Mouse (Mus musculus): ENCODE results near the gene Fgfr2. TPM values are rescaled to one million over a fixed set of nuclear protein-coding genes. Genes with fewer than 3 reads are reported as not detected.

The Fgfr2 gene
- total RNA-seq, 1 experiment: 37.5 TPM

DNA sequence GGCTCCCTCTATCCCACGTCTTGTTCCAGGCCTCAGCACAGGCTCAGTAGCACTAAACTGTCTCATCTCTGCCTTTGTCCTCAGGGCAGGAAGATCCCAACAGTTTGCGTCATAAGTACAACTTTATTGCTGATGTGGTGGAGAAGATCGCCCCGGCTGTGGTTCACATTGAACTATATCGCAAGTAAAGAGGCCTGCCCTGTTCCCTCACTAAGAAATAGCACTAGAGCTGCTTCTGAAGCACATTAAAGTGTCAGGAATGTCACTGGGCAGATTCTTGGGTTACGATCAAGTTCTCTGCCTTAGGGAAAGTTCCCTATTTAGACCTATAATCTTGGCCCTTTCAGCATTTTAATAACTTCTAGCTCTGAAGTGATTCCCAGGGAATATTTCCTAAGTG lies 2161.7 kb downstream of the Fgfr2 start:
- H3K9ac ChIP-seq (ENCODE audit: insufficient read depth, low read depth, low read length, poor library complexity, severe bottlenecking): no peak overlapping the region
- H3K4me3 ChIP-seq (ENCODE audit: insufficient read depth in 1 of 2, low read depth in 1 of 2, low read length in 2 of 2, poor library complexity in 1 of 2, severe bottlenecking in 1 of 2): no peak overlapping the region
- no peaks in the 10 kb centered on the region for H3K9me3 ChIP-seq (ENCODE audit: control insufficient read depth, insufficient read depth, low read depth, low read length)
- H3K36me3 ChIP-seq (ENCODE audit: control insufficient read depth, insufficient read depth, low read length, poor library complexity, severe bottlenecking): no peaks in the 10 kb centered on the region
- no peak overlapping the region for H3K27ac ChIP-seq (ENCODE audit: insufficient read depth, low read depth, low read length, poor library complexity, severe bottlenecking)
- H3K4me1 ChIP-seq (ENCODE audit: control insufficient read depth in 2 of 2, insufficient read depth in 2 of 2, low read length in 2 of 2, poor library complexity in 1 of 2): peaks cover 4 to 14% of the 10 kb centered on the region in 2 experiments; a peak in 2 of 4 replicates
- in situ Hi-C loops (cut with MboI; ENCODE audit: low sequenced_read_pairs in 2 of 2, unreplicated experiment in 2 of 2): no loop called here
- DNase-seq (ENCODE audit: low read depth, low spot score): no peak
- no peak for TF ChIP-seq MAFK (IDR thresholded peaks at IDR 0.05; ENCODE audit: insufficient read depth, low read depth, low read length)
- no peak for TF ChIP-seq ZC3H11A (IDR thresholded peaks at IDR 0.05; ENCODE audit: borderline replicate concordance, low read depth, low read length)
- TF ChIP-seq ZNF384 (IDR thresholded peaks at IDR 0.05; ENCODE audit: low read depth, low read length): no peak
- TF ChIP-seq HCFC1 (IDR thresholded peaks at IDR 0.05; ENCODE audit: borderline replicate concordance, insufficient read depth, low read length): no peak
- TF ChIP-seq CHD2 (IDR thresholded peaks at IDR 0.05; ENCODE audit: low read depth, low read length): no peak

DNA sequence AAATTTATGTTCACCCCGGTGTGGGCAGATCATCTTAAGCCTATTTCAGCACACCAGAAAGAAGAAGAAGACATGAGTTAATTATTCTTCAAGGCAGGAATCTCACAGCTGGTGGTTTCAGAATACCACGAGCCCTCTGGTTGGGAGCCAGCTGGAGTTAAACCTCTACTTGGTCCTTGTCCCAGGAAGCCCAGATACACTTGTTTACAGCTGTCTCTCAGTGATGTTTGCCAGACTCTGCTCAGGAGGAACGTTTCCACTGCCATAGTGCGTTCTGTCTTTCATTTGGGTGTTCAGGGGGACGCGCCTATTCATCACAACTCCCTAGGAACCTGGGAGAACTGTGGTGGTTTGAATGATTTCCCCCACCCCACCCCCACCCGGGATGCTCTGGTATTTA lies 2163.3 kb downstream of the Fgfr2 start:
- H3K4me3 ChIP-seq (ENCODE audit: insufficient read depth in 1 of 2, low read depth in 1 of 2, low read length in 2 of 2, poor library complexity in 1 of 2, severe bottlenecking in 1 of 2): no peak overlapping the region
- H3K4me1 ChIP-seq (ENCODE audit: control insufficient read depth in 2 of 2, insufficient read depth in 2 of 2, low read length in 2 of 2, poor library complexity in 1 of 2): peaks cover under 1 to 3% of the 10 kb centered on the region in 2 experiments; a peak in 1 of 4 replicates
- in situ Hi-C loops (cut with MboI; ENCODE audit: low sequenced_read_pairs in 2 of 2, unreplicated experiment in 2 of 2): no loop called here
- H3K27ac ChIP-seq (ENCODE audit: insufficient read depth, low read depth, low read length, poor library complexity, severe bottlenecking): no peak overlapping the region
- DNase-seq (ENCODE audit: low read depth, low spot score): no peak
- H3K36me3 ChIP-seq (ENCODE audit: control insufficient read depth, insufficient read depth, low read length, poor library complexity, severe bottlenecking): no peaks in the 10 kb centered on the region
- TF ChIP-seq ZC3H11A (IDR thresholded peaks at IDR 0.05; ENCODE audit: borderline replicate concordance, low read depth, low read length) (no peak), MAFK (IDR thresholded peaks at IDR 0.05; ENCODE audit: insufficient read depth, low read depth, low read length) (no peak)
- no peaks in the 10 kb centered on the region for H3K9me3 ChIP-seq (ENCODE audit: control insufficient read depth, insufficient read depth, low read depth, low read length)
- H3K9ac ChIP-seq (ENCODE audit: insufficient read depth, low read depth, low read length, poor library complexity, severe bottlenecking): no peak overlapping the region

DNA sequence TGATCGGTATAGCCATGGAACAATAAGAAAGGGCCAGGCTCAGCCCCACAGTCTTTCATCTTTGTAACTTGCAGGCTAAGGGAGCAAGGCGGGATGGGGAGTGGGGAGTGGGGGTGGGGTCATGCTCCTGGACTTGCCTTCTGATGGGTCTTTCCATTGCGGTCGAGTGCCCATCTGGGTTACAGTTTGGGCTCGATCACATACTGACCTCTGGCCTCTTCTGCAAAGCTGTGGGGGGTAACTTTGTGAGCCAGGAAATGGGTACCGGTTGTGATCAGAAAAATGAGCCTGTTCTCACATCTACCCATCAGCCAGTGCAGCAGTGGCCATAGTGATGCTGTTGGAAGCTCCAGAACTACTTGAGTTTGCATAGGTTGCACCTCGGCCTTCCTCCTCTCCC lies 2164.6 kb downstream of the Fgfr2 start:
- no peak for DNase-seq (ENCODE audit: low read depth, low spot score)
- H3K4me3 ChIP-seq (ENCODE audit: insufficient read depth in 1 of 2, low read depth in 1 of 2, low read length in 2 of 2, poor library complexity in 1 of 2, severe bottlenecking in 1 of 2): no peak overlapping the region
- no peak overlapping the region for H3K27ac ChIP-seq (ENCODE audit: insufficient read depth, low read depth, low read length, poor library complexity, severe bottlenecking)
- in situ Hi-C loops (cut with MboI; ENCODE audit: low sequenced_read_pairs in 2 of 2, unreplicated experiment in 2 of 2): no loop called here
- H3K9me3 ChIP-seq (ENCODE audit: control insufficient read depth, insufficient read depth, low read depth, low read length): no peaks in the 10 kb centered on the region
- no peaks in the 10 kb centered on the region for H3K36me3 ChIP-seq (ENCODE audit: control insufficient read depth, insufficient read depth, low read length, poor library complexity, severe bottlenecking)
- no peak for TF ChIP-seq ZC3H11A (IDR thresholded peaks at IDR 0.05; ENCODE audit: borderline replicate concordance, low read depth, low read length)
- TF ChIP-seq CHD2 (IDR thresholded peaks at IDR 0.05; ENCODE audit: low read depth, low read length): no peak
- no peak for TF ChIP-seq MAFK (IDR thresholded peaks at IDR 0.05; ENCODE audit: insufficient read depth, low read depth, low read length)
- no peak for TF ChIP-seq HCFC1 (IDR thresholded peaks at IDR 0.05; ENCODE audit: borderline replicate concordance, insufficient read depth, low read length)
- no peak for TF ChIP-seq ZNF384 (IDR thresholded peaks at IDR 0.05; ENCODE audit: low read depth, low read length)
- peaks cover 0 to 3% of the 10 kb centered on the region in 2 experiments; a peak in 1 of 4 replicates for H3K4me1 ChIP-seq (ENCODE audit: control insufficient read depth in 2 of 2, insufficient read depth in 2 of 2, low read length in 2 of 2, poor library complexity in 1 of 2)
- H3K9ac ChIP-seq (ENCODE audit: insufficient read depth, low read depth, low read length, poor library complexity, severe bottlenecking): no peak overlapping the region

DNA sequence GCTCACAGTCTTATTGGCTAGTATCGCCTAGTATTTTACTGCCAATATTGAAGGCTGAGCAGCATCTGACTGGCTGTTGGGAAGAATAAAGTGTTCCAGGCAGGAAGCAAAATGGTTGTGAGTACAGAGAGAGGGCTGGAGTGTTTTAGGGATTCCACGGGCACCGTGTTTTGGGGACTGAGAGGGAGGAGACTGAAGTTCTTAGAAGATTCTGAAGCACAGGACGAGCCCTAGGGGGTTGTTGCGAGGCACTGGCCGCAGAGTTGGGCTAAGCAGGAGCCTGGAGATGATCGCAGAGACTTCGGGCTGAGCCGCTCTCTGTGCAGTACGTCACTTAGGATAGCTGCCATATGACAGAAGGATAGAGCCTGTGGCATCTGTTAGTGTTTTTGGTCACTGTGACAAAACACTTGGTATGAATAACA lies 2169.0 kb downstream of the Fgfr2 start:
- no peak for DNase-seq (ENCODE audit: low read depth, low spot score)
- Histone ChIP-seq H3K36me3 (ENCODE audit: control insufficient read depth, insufficient read depth, low read length, poor library complexity, severe bottlenecking) (no peaks in the 10 kb centered on the region), H3K9ac (ENCODE audit: insufficient read depth, low read depth, low read length, poor library complexity, severe bottlenecking) (no peak overlapping the region), H3K9me3 (ENCODE audit: control insufficient read depth, insufficient read depth, low read depth, low read length) (no peaks in the 10 kb centered on the region), H3K27ac (ENCODE audit: insufficient read depth, low read depth, low read length, poor library complexity, severe bottlenecking) (no peak overlapping the region), H3K4me1 (ENCODE audit: control insufficient read depth in 2 of 2, insufficient read depth in 2 of 2, low read length in 2 of 2, poor library complexity in 1 of 2) (peaks cover 2 to 8% of the 10 kb centered on the region in 2 experiments; a peak in 2 of 4 replicates), H3K4me3 (ENCODE audit: insufficient read depth in 1 of 2, low read depth in 1 of 2, low read length in 2 of 2, poor library complexity in 1 of 2, severe bottlenecking in 1 of 2) (no peak overlapping the region)
- TF ChIP-seq MAFK (IDR thresholded peaks at IDR 0.05; ENCODE audit: insufficient read depth, low read depth, low read length) (no peak), ZNF384 (IDR thresholded peaks at IDR 0.05; ENCODE audit: low read depth, low read length) (no peak), CHD2 (IDR thresholded peaks at IDR 0.05; ENCODE audit: low read depth, low read length) (no peak), HCFC1 (IDR thresholded peaks at IDR 0.05; ENCODE audit: borderline replicate concordance, insufficient read depth, low read length) (no peak), ZC3H11A (IDR thresholded peaks at IDR 0.05; ENCODE audit: borderline replicate concordance, low read depth, low read length) (no peak)
- in situ Hi-C loops (cut with MboI; ENCODE audit: low sequenced_read_pairs in 2 of 2, unreplicated experiment in 2 of 2): no loop called here

DNA sequence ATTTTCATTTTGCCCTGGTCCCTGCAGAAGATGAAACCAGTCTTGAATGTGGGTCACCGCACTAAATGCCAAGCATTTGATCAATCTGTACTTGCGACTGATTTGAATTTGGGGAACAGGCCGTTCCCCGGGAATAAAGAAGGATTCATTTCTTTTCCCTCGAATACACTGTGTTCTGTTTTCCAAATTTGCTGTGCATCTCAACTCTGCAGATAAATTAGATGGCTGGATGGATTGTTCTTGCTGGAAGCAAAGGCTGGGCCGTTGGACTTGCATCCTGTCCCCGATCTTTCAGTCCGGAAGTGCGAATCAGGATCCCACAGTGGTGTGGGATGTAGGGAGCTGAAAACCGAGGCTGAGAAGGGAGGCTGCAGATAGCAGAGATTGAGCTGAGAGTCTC lies 2169.8 kb downstream of the Fgfr2 start:
- Histone ChIP-seq H3K36me3 (ENCODE audit: control insufficient read depth, insufficient read depth, low read length, poor library complexity, severe bottlenecking) (no peaks in the 10 kb centered on the region), H3K4me3 (ENCODE audit: insufficient read depth in 1 of 2, low read depth in 1 of 2, low read length in 2 of 2, poor library complexity in 1 of 2, severe bottlenecking in 1 of 2) (no peak overlapping the region), H3K9ac (ENCODE audit: insufficient read depth, low read depth, low read length, poor library complexity, severe bottlenecking) (no peak overlapping the region), H3K4me1 (ENCODE audit: control insufficient read depth in 2 of 2, insufficient read depth in 2 of 2, low read length in 2 of 2, poor library complexity in 1 of 2) (peaks cover 2 to 8% of the 10 kb centered on the region in 2 experiments; a peak in 2 of 4 replicates), H3K9me3 (ENCODE audit: control insufficient read depth, insufficient read depth, low read depth, low read length) (no peaks in the 10 kb centered on the region), H3K27ac (ENCODE audit: insufficient read depth, low read depth, low read length, poor library complexity, severe bottlenecking) (no peak overlapping the region)
- TF ChIP-seq HCFC1 (IDR thresholded peaks at IDR 0.05; ENCODE audit: borderline replicate concordance, insufficient read depth, low read length) (no peak), ZNF384 (IDR thresholded peaks at IDR 0.05; ENCODE audit: low read depth, low read length) (no peak), CHD2 (IDR thresholded peaks at IDR 0.05; ENCODE audit: low read depth, low read length) (no peak), MAFK (IDR thresholded peaks at IDR 0.05; ENCODE audit: insufficient read depth, low read depth, low read length) (no peak), ZC3H11A (IDR thresholded peaks at IDR 0.05; ENCODE audit: borderline replicate concordance, low read depth, low read length) (no peak)
- in situ Hi-C loops (cut with MboI; ENCODE audit: low sequenced_read_pairs in 2 of 2, unreplicated experiment in 2 of 2): no loop called here
- DNase-seq (ENCODE audit: low read depth, low spot score): no peak
